Mouse (Mus musculus) limb, embryonic 13.5 days (tissue): ENCODE data around the gene Rbck1. TPM values are rescaled to one million over a fixed set of nuclear protein-coding genes. Genes with fewer than 3 reads are reported as not detected.

Experiments used
- ATAC-seq: fragments of 200-750 bp; cut with Nextera tagmentation; 2 replicates; pipeline ENCODE4 v1.8.0; 2017; ENCODE audit warnings: low read depth, moderate number of reproducible peaks, moderate TSS enrichment; ENCODE audit not compliant: low FRiP score
- H3K27ac ChIP-seq: fragments of 300-500 bp; sonication (generic); 2 replicates; pipeline ENCODE4 v1.5.1; 2015; ENCODE audit warnings: inconsistent platforms, mild to moderate bottlenecking, moderate library complexity
- H3K27me3 ChIP-seq: fragments of 300-500 bp; sonication (generic); 2 replicates; pipeline ENCODE4 v1.6.1; 2015; ENCODE audit warnings: mild to moderate bottlenecking, inconsistent platforms
- H3K36me3 ChIP-seq: fragments of 300-500 bp; sonication (generic); 2 replicates; pipeline ENCODE4 v1.6.1; 2015; ENCODE audit warnings: inconsistent platforms, mild to moderate bottlenecking, moderate library complexity
- H3K4me1 ChIP-seq: fragments of 300-500 bp; sonication (generic); 2 replicates; pipeline ENCODE4 v1.6.1; 2015; ENCODE audit warnings: inconsistent platforms
- H3K4me2 ChIP-seq: fragments of 300-500 bp; sonication (generic); replicated peaks from 2 replicates; pipeline ENCODE4 v1.6.1; 2015; ENCODE audit warnings: inconsistent platforms, mild to moderate bottlenecking, moderate library complexity
- H3K4me3 ChIP-seq: fragments of 300-500 bp; sonication (generic); 2 replicates; pipeline ENCODE4 v1.5.1; 2015; ENCODE audit warnings: moderate library complexity, mild to moderate bottlenecking, inconsistent platforms
- H3K9ac ChIP-seq: fragments of 300-500 bp; sonication (generic); 2 replicates; pipeline ENCODE4 v1.6.1; 2015; ENCODE audit warnings: mild to moderate bottlenecking, inconsistent platforms
- H3K9me3 ChIP-seq: fragments of 300-500 bp; sonication (generic); 2 replicates; pipeline ENCODE4 v1.6.1; 2016; ENCODE audit warnings: inconsistent platforms
- WGBS: fragments of 180-500 bp; shearing (Covaris S2); methylation state at CpG from one replicate; pipeline ENCODE4 v1.1.7; 2015; 5-methylcytosine and 5-hydroxymethylcytosine counted together
- polyA plus RNA-seq: library from polyadenylated mRNA; unstranded; fragments of >200 nt; fragmentation: Nextera tagmentation; extraction: Ambion mirVana; gene quantifications from 2 replicates; pipeline ENCODE4 v1.2.1, GENCODE M21; 2015

The Rbck1 gene
- polyA plus RNA-seq, 1 experiment from 2014 or later = 83.3 TPM

- H3K4me3 ChIP-seq = no peak overlapping the region
- H3K4me1 ChIP-seq = no peaks in the 10 kb centered on the region
- H3K27me3 ChIP-seq = no peaks in the 10 kb centered on the region
- no peak overlapping the region for H3K27ac ChIP-seq
- no peaks in the 10 kb centered on the region for H3K9me3 ChIP-seq
- H3K4me2 ChIP-seq = no peak overlapping the region
- no peak overlapping the region for H3K9ac ChIP-seq
- ATAC-seq = no peak
- WGBS = 96% methylated on average over 6 of the region's 6 CpGs
- peaks cover 92% of the 10 kb centered on the region for H3K36me3 ChIP-seq
These were observed 10.3 kb downstream of the Rbck1 start for GRCm38 (mm10) chr2:152322198-152322597.

GRCm38 (mm10) chr2:152321558-152321957, 10.9 kb downstream of the Rbck1 start:
- Histone ChIP-seq H3K27ac (no peak overlapping the region), H3K9me3 (no peaks in the 10 kb centered on the region), H3K4me3 (no peak overlapping the region), H3K36me3 (peaks cover 92% of the 10 kb centered on the region), H3K4me1 (no peaks in the 10 kb centered on the region), H3K4me2 (no peak overlapping the region), H3K27me3 (no peaks in the 10 kb centered on the region), H3K9ac (0 out of 2 replicates have a peak overlapping the region, but pooled peaks have one; percentile 31)
- ATAC-seq = peak; percentile 18; the same call in 1 of the 2 replicates
- 84% methylated on average over 5 of the region's 5 CpGs for WGBS

GRCm38 (mm10) chr2:152317054-152317453, 15.4 kb downstream of the Rbck1 start:
- no peak overlapping the region for H3K4me3 ChIP-seq
- 84% methylated on average over 6 of the region's 6 CpGs for WGBS
- no peaks in the 10 kb centered on the region for H3K4me1 ChIP-seq
- no peaks in the 10 kb centered on the region for H3K9me3 ChIP-seq
- no peak overlapping the region for H3K9ac ChIP-seq
- H3K27ac ChIP-seq = no peak overlapping the region
- no peak for ATAC-seq
- peaks cover 93% of the 10 kb centered on the region for H3K36me3 ChIP-seq
- no peak overlapping the region for H3K4me2 ChIP-seq
- H3K27me3 ChIP-seq = no peaks in the 10 kb centered on the region

- no peak overlapping the region for H3K4me3 ChIP-seq
- no peaks in the 10 kb centered on the region for H3K27me3 ChIP-seq
- H3K27ac ChIP-seq = no peak overlapping the region
- H3K36me3 ChIP-seq = peaks cover 100% of the 10 kb centered on the region
- no peaks in the 10 kb centered on the region for H3K9me3 ChIP-seq
- no peak overlapping the region for H3K9ac ChIP-seq
- H3K4me2 ChIP-seq = no peak overlapping the region
- WGBS = 85% methylated on average over 6 of the region's 6 CpGs
- no peak for ATAC-seq
- H3K4me1 ChIP-seq = no peaks in the 10 kb centered on the region
These were observed 18.5 kb downstream of the Rbck1 start for GRCm38 (mm10) chr2:152313926-152314325.

- ATAC-seq = no peak
- 78% methylated on average over 7 of the region's 7 CpGs for whole genome bisulfite sequencing
- H3K36me3 ChIP-seq = peaks cover 100% of the 10 kb centered on the region
- H3K27me3 ChIP-seq = no peaks in the 10 kb centered on the region
- no peak overlapping the region for H3K4me3 ChIP-seq
- H3K4me2 ChIP-seq = no peak overlapping the region
- no peak overlapping the region for H3K9ac ChIP-seq
- H3K9me3 ChIP-seq = no peaks in the 10 kb centered on the region
- no peaks in the 10 kb centered on the region for H3K4me1 ChIP-seq
- no peak overlapping the region for H3K27ac ChIP-seq
These were observed 19.5 kb downstream of the Rbck1 start for GRCm38 (mm10) chr2:152312996-152313395.

GRCm38 (mm10) chr2:152307186-152307585, 25.3 kb downstream of the Rbck1 start:
- no peaks in the 10 kb centered on the region for H3K27me3 ChIP-seq
- no peak overlapping the region for H3K4me3 ChIP-seq
- H3K9ac ChIP-seq = no peak overlapping the region
- H3K4me1 ChIP-seq = no peaks in the 10 kb centered on the region
- ATAC-seq = no peak
- H3K27ac ChIP-seq = no peak overlapping the region
- H3K9me3 ChIP-seq = no peaks in the 10 kb centered on the region
- no peak overlapping the region for H3K4me2 ChIP-seq
- WGBS = 90% methylated on average over 3 of the region's 3 CpGs
- peaks cover 97% of the 10 kb centered on the region for H3K36me3 ChIP-seq

- Histone ChIP-seq H3K9me3 (no peaks in the 10 kb centered on the region), H3K4me1 (no peaks in the 10 kb centered on the region), H3K4me3 (no peak overlapping the region), H3K36me3 (peaks cover 86% of the 10 kb centered on the region), H3K27ac (no peak overlapping the region), H3K9ac (no peak overlapping the region), H3K27me3 (no peaks in the 10 kb centered on the region), H3K4me2 (no peak overlapping the region)
- ATAC-seq = no peak
- WGBS = 95% methylated on average over 6 of the region's 6 CpGs
These were observed 27.0 kb downstream of the Rbck1 start for GRCm38 (mm10) chr2:152305480-152305879.

GRCm38 (mm10) chr2:152303781-152304180, 28.7 kb downstream of the Rbck1 start:
- 56% methylated on average over 5 of the region's 5 CpGs for WGBS
- ATAC-seq = no peak
- Histone ChIP-seq H3K36me3 (peaks cover 69% of the 10 kb centered on the region), H3K4me3 (no peak overlapping the region), H3K9me3 (no peaks in the 10 kb centered on the region), H3K4me2 (no peak overlapping the region), H3K9ac (no peak overlapping the region), H3K4me1 (no peaks in the 10 kb centered on the region), H3K27me3 (no peaks in the 10 kb centered on the region), H3K27ac (no peak overlapping the region)

- Histone ChIP-seq H3K9ac (no peak overlapping the region), H3K4me2 (no peak overlapping the region), H3K4me1 (no peaks in the 10 kb centered on the region), H3K27ac (no peak overlapping the region), H3K27me3 (no peaks in the 10 kb centered on the region), H3K9me3 (no peaks in the 10 kb centered on the region), H3K36me3 (peaks cover 62% of the 10 kb centered on the region), H3K4me3 (no peak overlapping the region)
- WGBS = 78% methylated on average over 2 of the region's 2 CpGs
- ATAC-seq = no peak
These were observed 29.6 kb downstream of the Rbck1 start for GRCm38 (mm10) chr2:152302862-152303261.

- Histone ChIP-seq H3K27ac (no peak overlapping the region), H3K27me3 (no peaks in the 10 kb centered on the region), H3K4me2 (peak overlapping the region; percentile 86), H3K9me3 (no peaks in the 10 kb centered on the region), H3K9ac (peak overlapping the region; percentile 94), H3K36me3 (0 out of 2 replicates have a peak, but pooled peaks cover 4% of the 10 kb centered on the region), H3K4me1 (peaks cover 20% of the 10 kb centered on the region), H3K4me3 (peak overlapping the region; percentile 87)
- ATAC-seq = no peak
- WGBS = 35% methylated on average over 5 of the region's 5 CpGs
These were observed 37.9 kb downstream of the Rbck1 start for GRCm38 (mm10) chr2:152294541-152294940.

- peak within 1 kb of the TSS; percentile 86 for H3K4me2 ChIP-seq
- H3K27ac ChIP-seq = peak within 1 kb of the TSS; percentile 85
- H3K36me3 ChIP-seq = 0 out of 2 replicates have a peak, but pooled peaks cover 4% of the 10 kb centered on the region
- no peaks in the 10 kb centered on the region for H3K9me3 ChIP-seq
- H3K4me3 ChIP-seq = peak within 1 kb of the TSS; percentile 87
- peak within 1 kb of the TSS; percentile 94 for H3K9ac ChIP-seq
- under 1% methylated on average over 70 of the region's 70 CpGs for WGBS
- ATAC-seq = peak; percentile 97
- H3K4me1 ChIP-seq = peaks cover 20% of the 10 kb centered on the region
- no peaks in the 10 kb centered on the region for H3K27me3 ChIP-seq
These were observed 38.6 kb downstream of the Rbck1 start, which contains the start of gene Tbc1d20 for GRCm38 (mm10) chr2:152293727-152294475. Gene Tbc1d20, plus strand, starts transcription at chr2:152293828.

GRCm38 (mm10) chr2:152293179-152293726, 39.2 kb downstream of the Rbck1 start:
- Histone ChIP-seq H3K9me3 (no peaks in the 10 kb centered on the region), H3K4me2 (peak overlapping the region; percentile 86), H3K36me3 (0 out of 2 replicates have a peak, but pooled peaks cover 7% of the 10 kb centered on the region), H3K9ac (peak overlapping the region; percentile 94), H3K4me1 (peaks cover 20% of the 10 kb centered on the region), H3K27me3 (no peaks in the 10 kb centered on the region), H3K4me3 (peak overlapping the region; percentile 87), H3K27ac (no peak overlapping the region)
- 2% methylated on average over 15 of the region's 15 CpGs for WGBS
- peak; percentile 60 for ATAC-seq
